Mouse (Mus musculus): Measurements from ENCODE around the gene Mef2d.
"Not testable (repeated sequence)": the region's sequence is repeated elsewhere in the genome, so short reads cannot be mapped to it uniquely, and the experiment has no call there.

Mef2d gene

DNA sequence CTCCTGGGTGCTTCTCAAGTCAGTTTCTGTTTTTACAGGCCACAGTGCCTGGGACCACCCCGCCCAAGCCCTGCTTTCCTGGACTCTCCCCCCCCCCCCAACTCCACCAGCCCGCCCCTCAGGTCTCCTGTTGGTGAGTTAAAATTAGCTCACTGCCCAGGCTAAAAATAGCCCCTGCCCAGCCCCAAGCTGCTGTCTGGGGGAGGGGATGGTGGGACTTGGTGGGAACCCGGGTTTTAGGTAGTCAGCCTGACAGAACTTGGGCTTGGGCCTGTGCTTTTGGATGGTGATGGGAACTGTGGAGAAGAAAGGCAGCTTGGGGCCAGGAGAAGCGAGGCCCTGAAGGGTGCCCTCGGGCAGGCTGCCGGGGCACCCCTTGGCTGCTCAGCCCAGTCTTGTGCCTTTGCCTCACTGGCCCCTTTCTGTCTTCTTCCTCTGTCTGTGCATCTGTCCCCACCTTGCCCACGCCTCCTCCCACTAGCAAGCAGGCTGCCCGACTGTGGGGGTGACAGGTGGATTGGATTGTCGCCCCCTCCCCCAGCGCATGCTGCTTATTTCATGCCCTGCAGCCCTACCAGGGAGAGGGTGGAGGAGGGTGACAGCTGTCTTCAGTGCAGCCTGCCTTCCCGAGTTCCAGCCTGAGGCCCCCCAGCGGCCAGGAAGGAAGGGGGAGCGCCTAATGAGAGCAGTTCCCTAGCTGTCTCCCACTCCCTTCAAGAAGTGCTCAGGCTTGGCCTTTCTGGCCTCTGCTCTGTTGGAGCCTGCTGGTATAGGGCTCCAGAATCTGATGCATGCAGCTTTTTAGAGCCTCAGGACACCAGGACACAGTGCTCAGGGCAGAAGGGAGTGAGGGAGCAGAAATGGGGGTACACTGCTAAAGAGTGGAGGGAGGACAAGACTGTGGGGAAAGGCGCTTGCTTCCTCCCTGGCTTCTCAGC is 8.2 kb downstream of the Mef2d start:
- peak; percentile 52 for DNase-seq (ENCODE audit: low read depth, low spot score)

DNA sequence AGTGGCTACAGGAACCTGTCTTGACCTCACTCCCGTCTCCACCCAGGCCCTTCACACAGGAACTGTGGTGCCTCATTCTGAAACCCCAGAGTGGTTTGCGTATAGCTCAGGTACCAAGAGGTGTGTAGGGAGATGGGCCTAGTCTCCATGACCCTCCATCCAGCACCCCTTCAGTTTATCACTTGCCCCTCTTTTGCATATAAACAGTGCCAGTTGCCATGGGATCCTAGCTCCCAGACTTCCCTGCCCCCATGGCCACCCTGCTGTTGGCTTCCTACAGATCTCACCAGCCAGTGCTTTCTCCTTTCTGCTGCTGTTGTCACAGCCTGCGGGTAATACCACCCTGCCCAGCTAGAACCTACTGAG is 8.8 kb downstream of the Mef2d start:
- no peak for DNase-seq (ENCODE audit: low read depth, low spot score)

DNA sequence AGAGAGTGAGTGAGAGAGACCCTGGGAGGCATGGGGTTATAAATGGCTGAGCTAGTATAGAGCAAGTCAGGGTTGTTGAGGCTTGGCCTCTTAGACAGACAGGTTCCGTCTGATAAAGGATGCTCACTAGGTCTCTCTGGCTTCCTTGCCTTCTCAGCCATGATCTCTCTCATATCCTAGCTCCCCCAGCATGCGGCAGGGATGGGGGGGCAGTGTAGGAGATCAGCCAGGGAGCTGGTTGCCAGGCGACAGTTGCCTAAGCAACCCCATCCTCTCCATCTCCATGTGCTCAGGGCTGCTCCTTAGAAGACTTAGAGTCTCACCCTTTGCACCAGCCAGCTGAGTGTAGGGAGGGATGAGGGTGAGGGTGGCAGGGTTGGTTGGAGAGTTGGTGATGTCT is 9.9 kb downstream of the Mef2d start:
- DNase-seq (ENCODE audit: low read depth, low spot score): peak; percentile 58

GRCm38 (mm10) chr3:88153290-88154011 is 11.3 kb downstream of the Mef2d start:
- DNase-seq (ENCODE audit: low read depth, low spot score): no peak

DNA sequence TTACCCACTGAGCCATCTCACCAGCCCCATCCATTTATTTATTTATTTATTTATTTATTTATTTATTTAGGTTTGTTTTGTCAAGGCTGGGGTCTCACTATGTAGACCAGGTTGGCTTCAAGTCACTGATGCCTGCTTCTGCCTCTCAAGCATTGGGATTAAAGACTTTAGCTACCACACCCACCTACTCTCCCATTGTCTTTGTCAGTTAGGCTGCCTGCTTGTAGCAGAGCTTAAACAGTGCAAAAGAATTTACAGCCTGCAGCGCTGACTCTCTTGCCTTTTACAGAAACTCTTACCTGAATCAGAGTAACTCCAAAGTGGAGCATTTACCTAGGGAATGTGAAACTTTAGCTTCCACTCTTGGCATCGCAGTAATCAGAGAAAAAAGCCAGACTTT is 12.1 kb downstream of the Mef2d start:
- no peak for DNase-seq (ENCODE audit: low read depth, low spot score)

DNA sequence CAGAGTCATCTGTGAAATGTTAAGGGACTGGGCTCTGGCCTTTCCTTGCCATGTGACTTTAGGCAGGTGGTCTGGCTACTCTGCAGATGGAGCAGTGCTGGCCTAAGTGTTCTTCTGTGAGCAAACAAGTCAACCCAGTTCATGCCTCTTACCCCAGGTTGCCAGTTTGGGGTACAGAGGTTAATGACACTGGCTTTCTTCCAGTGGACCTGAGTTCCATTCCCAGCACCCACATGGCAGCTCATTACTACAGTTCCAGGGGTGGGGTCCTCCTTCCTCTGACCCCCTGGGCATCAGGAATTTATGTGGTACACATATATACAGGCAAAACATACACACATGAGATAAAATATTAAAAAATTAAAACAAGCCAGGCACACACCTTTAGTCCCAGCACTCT is 14.6 kb downstream of the Mef2d start:
- DNase-seq (ENCODE audit: low read depth, low spot score): no peak

DNA sequence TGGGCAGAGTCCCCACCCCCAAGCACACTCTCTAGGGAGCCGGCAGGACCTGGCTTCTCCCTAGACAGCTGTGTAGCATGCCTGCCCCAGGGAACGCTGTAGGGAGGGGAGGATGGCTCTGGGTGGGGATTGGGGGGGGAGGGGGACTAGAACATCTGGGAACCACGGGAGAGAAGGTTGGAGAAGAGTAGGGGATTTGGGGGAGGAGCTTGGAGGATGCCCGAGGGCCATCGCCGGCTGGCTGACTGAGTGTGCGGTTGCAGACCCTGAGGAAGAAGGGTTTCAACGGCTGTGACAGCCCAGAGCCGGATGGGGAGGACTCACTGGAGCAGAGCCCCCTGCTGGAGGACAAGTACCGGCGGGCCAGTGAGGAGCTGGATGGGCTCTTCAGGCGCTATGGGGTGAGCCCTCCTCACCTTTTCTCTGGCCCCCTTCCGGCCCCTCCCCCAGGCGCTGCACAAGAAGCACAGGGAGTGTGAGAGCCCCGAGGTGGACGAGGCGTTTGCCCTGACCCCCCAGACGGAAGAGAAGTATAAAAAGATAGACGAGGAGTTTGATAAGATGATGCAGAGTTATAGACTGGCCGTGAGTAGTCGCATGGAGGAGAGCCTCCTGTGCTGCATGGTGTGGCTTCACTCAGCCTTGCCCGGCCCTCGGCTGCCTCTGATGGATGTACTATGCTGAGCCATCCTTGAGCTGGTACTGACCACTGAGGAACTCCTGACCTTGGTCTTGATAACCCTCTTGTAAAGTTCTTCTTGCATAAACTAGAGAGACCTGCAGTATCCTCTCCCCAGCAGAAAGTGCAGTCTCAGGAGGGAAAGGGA is 15.8 kb downstream of the Mef2d start:
- DNase-seq (ENCODE audit: low read depth, low spot score): peak; percentile 73

- no peak for DNase-seq (ENCODE audit: low read depth, low spot score)
Observed at GRCm38 (mm10) chr3:88158991-88159390, 16.8 kb downstream of the Mef2d start.

GRCm38 (mm10) chr3:88160856-88161255 is 18.7 kb downstream of the Mef2d start:
- DNase-seq (ENCODE audit: low read depth, low spot score): no peak

DNA sequence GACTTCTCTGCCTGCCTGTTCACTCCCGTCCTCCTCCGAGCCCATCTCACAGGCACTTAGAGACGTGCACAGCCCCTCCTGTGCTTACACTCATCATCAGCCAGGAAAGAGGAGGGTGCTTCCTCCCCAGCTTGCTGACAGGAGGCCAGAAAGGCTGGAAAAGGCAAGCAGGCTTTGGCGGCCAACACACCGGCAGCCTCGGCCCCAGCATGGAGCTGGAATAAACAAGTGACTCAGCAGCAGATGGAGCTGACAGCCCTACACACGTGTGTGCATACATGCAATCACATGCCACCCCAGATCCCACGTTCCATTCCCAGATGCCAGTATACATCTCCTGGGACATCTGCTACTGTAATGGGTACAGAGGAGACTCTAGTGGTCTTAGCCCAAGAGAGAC is 20.1 kb downstream of the Mef2d start:
- no peak for DNase-seq (ENCODE audit: low read depth, low spot score)

DNA sequence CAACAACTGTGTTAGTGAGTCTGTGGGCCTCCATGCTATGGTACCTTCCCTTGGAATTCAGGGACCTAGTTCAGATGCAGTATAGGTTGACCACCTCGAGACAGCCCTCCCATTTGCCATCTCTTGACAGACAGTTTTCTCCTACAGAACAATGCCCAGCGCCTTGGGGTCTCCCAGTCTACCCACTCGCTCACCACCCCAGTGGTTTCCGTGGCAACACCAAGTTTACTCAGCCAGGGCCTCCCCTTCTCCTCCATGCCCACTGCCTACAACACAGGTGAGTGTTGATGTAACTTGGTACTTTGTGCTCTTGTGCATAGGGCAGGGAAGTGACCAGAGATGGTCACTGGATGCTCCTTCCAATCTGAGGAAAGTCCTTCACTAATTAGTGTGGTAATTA is 20.6 kb downstream of the Mef2d start:
- no peak for DNase-seq (ENCODE audit: low read depth, low spot score)

DNA sequence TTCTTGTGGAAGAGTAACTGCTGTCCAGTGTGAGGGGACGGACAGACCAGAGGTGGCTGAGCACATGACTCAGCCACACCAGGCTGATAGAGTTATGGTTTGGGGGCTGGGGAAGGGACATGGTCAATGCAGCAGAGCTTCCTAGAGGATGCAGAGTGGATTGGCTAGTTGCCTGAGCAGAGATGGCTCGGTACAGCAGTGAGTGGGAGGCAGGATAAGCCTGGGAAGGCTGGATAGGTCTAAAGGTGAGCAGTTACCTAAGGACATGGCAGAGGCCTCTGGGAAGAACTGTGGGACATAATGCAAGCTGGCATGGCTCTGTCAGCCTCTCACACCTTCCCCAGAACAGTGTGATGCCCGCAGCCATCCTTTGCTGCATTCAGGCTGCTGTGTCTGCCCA is 21.7 kb downstream of the Mef2d start:
- no peak for DNase-seq (ENCODE audit: low read depth, low spot score)

GRCm38 (mm10) chr3:88164263-88164662 is 22.1 kb downstream of the Mef2d start:
- no peak for DNase-seq (ENCODE audit: low read depth, low spot score)

GRCm38 (mm10) chr3:88166056-88166455 is 23.9 kb downstream of the Mef2d start:
- no peak for DNase-seq (ENCODE audit: low read depth, low spot score)

- DNase-seq (ENCODE audit: low read depth, low spot score): no peak
Observed at GRCm38 (mm10) chr3:88170361-88170760, 28.2 kb downstream of the Mef2d start.

- DNase-seq (ENCODE audit: low read depth, low spot score): no peak
Observed at GRCm38 (mm10) chr3:88172440-88172839, 30.3 kb downstream of the Mef2d start.

DNA sequence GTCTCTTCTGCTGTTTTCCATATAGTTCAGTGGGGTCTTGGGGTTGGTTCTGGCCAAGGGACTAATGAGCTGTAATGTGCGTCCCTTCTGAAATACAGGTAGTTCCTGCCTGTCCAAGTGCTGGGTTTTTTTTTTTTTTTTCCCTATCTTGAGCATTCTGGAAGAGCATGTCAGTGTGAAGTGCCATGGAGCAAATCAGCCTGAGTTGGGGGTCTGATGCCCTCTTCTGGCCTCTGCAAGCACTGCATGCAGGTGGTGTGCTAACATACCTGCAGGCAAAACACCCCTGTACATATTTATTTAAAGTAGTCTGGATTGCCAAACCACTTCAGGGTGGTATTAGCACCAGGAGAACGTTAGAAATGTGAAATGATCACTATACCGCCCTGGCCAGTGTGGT is 31.2 kb downstream of the Mef2d start:
- DNase-seq (ENCODE audit: low read depth, low spot score): peak; percentile 51

DNA sequence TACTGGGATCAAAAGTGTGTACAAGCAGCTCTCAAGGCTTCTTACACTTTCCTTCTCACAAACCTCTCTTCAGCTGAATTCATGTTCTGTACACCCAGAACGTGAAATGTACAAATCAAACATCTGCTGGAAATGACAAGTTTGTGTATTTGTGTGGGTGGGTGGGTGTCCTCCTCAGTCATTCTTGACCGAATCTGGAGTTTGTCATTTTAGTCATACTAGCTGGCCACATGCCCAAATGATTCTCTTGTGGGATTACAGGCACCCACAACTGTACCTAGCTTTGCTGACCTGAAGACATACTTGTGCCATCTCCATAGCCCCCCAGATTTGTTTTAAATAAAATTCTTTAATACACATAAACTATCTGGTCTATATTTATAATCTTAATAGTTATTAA is 32.7 kb downstream of the Mef2d start:
- no peak for DNase-seq (ENCODE audit: low read depth, low spot score)

DNA sequence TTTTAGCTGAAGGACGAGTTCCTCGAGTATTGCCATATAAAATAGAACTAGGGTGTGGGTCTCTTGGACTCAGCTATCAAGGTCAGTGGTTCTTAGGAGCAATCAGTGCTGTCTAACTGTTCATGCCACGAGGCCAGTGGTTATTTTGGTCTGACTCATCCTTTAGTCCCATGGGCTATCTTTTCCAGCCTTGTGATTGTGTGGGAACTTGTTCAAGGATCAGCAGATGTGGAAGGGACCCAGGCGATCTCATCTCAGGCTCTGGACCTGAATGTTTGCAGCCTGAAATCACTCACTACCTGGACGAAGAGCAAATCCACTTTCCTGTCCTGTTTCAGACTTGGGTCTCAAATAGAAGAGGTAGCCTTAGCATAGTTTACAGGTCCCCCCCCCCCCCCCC is 34.9 kb downstream of the Mef2d start:
- no peak for DNase-seq (ENCODE audit: low read depth, low spot score)

GRCm38 (mm10) chr3:88177562-88178345 is 35.6 kb downstream of the Mef2d start:
- peak; percentile 99 for DNase-seq (ENCODE audit: low read depth, low spot score)

DNA sequence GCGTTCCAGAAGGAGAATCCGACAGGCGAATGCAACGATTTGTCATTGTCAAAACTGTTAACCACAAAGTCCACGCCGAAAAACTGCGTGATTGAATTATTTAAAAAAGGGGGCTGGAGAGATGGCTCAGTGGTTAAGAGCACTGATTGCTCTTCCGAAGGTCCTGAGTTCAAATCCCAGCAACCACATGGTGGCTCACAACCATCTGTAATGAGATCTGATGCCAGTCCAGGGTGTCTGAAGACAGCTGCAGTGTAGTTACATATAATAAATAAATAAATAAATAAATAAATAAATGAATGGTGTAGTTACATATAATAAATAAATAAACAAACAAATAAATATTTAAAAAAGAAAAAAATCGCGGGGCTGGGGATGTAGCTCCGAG is 36.2 kb downstream of the Mef2d start:
- DNase-seq (ENCODE audit: low read depth, low spot score): not testable (repeated sequence)
